Mouse (Mus musculus) lung, embryonic 16.5 days (tissue): Measurements from ENCODE around the gene Ell. TPM values are rescaled to one million over a fixed set of nuclear protein-coding genes. Genes with fewer than 3 reads are reported as not detected.
A peak's percentile ranks its signal among the peaks of the same experiment; 100 is the strongest.

Experiments
- ATAC-seq: fragments of 200-750 bp; cut with Nextera tagmentation; 2 replicates; pipeline ENCODE4 v1.8.0; 2017; ENCODE audit warnings: low read depth, mild to moderate bottlenecking, moderate library complexity
- H3K27ac ChIP-seq: fragments of 300-500 bp; sonication (generic); 2 replicates; pipeline ENCODE4 v1.5.1; 2014; ENCODE audit warnings: mild to moderate bottlenecking, control low read depth, low read length
- H3K27me3 ChIP-seq: fragments of 300-500 bp; sonication (generic); 2 replicates; pipeline ENCODE4 v1.6.1; 2014; ENCODE audit warnings: low read depth, low read length, mixed read lengths; ENCODE audit not compliant: control insufficient read depth, insufficient read depth
- H3K36me3 ChIP-seq: fragments of 300-500 bp; sonication (generic); 2 replicates; pipeline ENCODE4 v1.6.1; 2014; ENCODE audit warnings: low read length; ENCODE audit not compliant: control insufficient read depth, insufficient read depth
- H3K4me1 ChIP-seq: fragments of 300-500 bp; sonication (generic); replicated peaks from 2 replicates; pipeline ENCODE4 v1.6.1; 2014; ENCODE audit warnings: low read length, mixed read lengths; ENCODE audit not compliant: control insufficient read depth, insufficient read depth
- H3K4me2 ChIP-seq: fragments of 300-500 bp; sonication (generic); 2 replicates; pipeline ENCODE4 v1.6.1; 2014; ENCODE audit warnings: low read depth, low read length, control low read depth
- H3K4me3 ChIP-seq: fragments of 300-500 bp; sonication (generic); 2 replicates; pipeline ENCODE4 v1.5.1; 2014; ENCODE audit warnings: mild to moderate bottlenecking, low read length, control low read depth
- H3K9ac ChIP-seq: fragments of 300-500 bp; sonication (generic); 2 replicates; pipeline ENCODE4 v1.6.1; 2014; ENCODE audit warnings: low read length, control low read depth
- H3K9me3 ChIP-seq: fragments of 300-500 bp; sonication (generic); 2 replicates; pipeline ENCODE4 v1.6.1; 2016; ENCODE audit warnings: low read length; ENCODE audit not compliant: control insufficient read depth
- WGBS: fragments of 180-500 bp; shearing (Covaris S2); extraction: QIAGEN DNeasy Blood & Tissue Kit; methylation state at CpG from one replicate; pipeline ENCODE4 v1.1.7; 2014; 5-methylcytosine and 5-hydroxymethylcytosine counted together
- polyA plus RNA-seq: library from polyadenylated mRNA; unstranded; fragments of >200 nt; fragmentation: Nextera tagmentation; extraction: Ambion mirVana; gene quantifications from 2 replicates; pipeline ENCODE4 v1.2.1, GENCODE M21; 2015

Gene Ell
- polyA plus RNA-seq, 1 experiment from 2014 or later, result 21.4 TPM

GRCm38 (mm10) chr8:70540507-70541071, 1.3 kb downstream of the Ell start:
- no peak for ATAC-seq
- peak overlapping the region; percentile 34; the same call in 1 of the 2 replicates for H3K27ac ChIP-seq

GRCm38 (mm10) chr8:70541081-70541480, 1.8 kb downstream of the Ell start:
- H3K9ac ChIP-seq, result peak overlapping the region; percentile 90
- no peak for ATAC-seq
- H3K4me3 ChIP-seq, result peak overlapping the region; percentile 86
- WGBS, result 61% methylated on average over 5 of the region's 5 CpGs
- H3K27ac ChIP-seq, result no peak overlapping the region; the same call in 1 of the 2 replicates
- H3K9me3 ChIP-seq, result no peaks in the 10 kb centered on the region
- H3K27me3 ChIP-seq, result no peaks in the 10 kb centered on the region
- H3K4me2 ChIP-seq, result peak overlapping the region; percentile 72
- peaks cover 4% of the 10 kb centered on the region; the same call in 1 of the 2 replicates for H3K36me3 ChIP-seq
- peaks cover 11% of the 10 kb centered on the region for H3K4me1 ChIP-seq

More at GRCm38 (mm10) chr8:70540507-70541071, 1.3 kb downstream of the Ell start:
- peaks cover 11% of the 10 kb centered on the region for H3K4me1 ChIP-seq
- peaks cover 7% of the 10 kb centered on the region for H3K36me3 ChIP-seq
- peak overlapping the region; percentile 90 for H3K9ac ChIP-seq
- WGBS, result 31% methylated on average over 7 of the region's 7 CpGs
- H3K9me3 ChIP-seq, result no peaks in the 10 kb centered on the region
- H3K4me3 ChIP-seq, result peak overlapping the region; percentile 86
- no peaks in the 10 kb centered on the region for H3K27me3 ChIP-seq
- peak overlapping the region; percentile 72 for H3K4me2 ChIP-seq

- no peak overlapping the region for H3K27ac ChIP-seq
Measured at GRCm38 (mm10) chr8:70544200-70544687, 5.0 kb downstream of the Ell start.

GRCm38 (mm10) chr8:70546412-70546811, 7.2 kb downstream of the Ell start:
- Histone ChIP-seq H3K9ac (no peak overlapping the region), H3K4me2 (no peak overlapping the region), H3K4me1 (peaks cover 7% of the 10 kb centered on the region), H3K9me3 (no peaks in the 10 kb centered on the region), H3K27me3 (no peaks in the 10 kb centered on the region), H3K4me3 (no peak overlapping the region), H3K36me3 (no peaks in the 10 kb centered on the region), H3K27ac (no peak overlapping the region)
- 76% methylated on average over 4 of the region's 4 CpGs for WGBS
- no peak for ATAC-seq

More at GRCm38 (mm10) chr8:70544200-70544687, 5.0 kb downstream of the Ell start:
- no peaks in the 10 kb centered on the region for H3K36me3 ChIP-seq
- H3K27me3 ChIP-seq, result no peaks in the 10 kb centered on the region
- no peak overlapping the region for H3K9ac ChIP-seq
- H3K4me1 ChIP-seq, result peaks cover 14% of the 10 kb centered on the region
- no peak overlapping the region for H3K4me3 ChIP-seq
- no peaks in the 10 kb centered on the region for H3K9me3 ChIP-seq
- 33% methylated on average over 6 of the region's 6 CpGs for WGBS
- no peak for ATAC-seq
- no peak overlapping the region for H3K4me2 ChIP-seq

GRCm38 (mm10) chr8:70547762-70548161, 8.5 kb downstream of the Ell start:
- ATAC-seq, result no peak
- Histone ChIP-seq H3K9ac (no peak overlapping the region), H3K4me1 (peaks cover 20% of the 10 kb centered on the region), H3K27me3 (no peaks in the 10 kb centered on the region), H3K9me3 (no peaks in the 10 kb centered on the region), H3K27ac (no peak overlapping the region; the same call in 1 of the 2 replicates), H3K36me3 (no peaks in the 10 kb centered on the region), H3K4me2 (no peak overlapping the region), H3K4me3 (no peak overlapping the region)
- WGBS, result 70% methylated on average over 6 of the region's 6 CpGs

- no peak for ATAC-seq
- no peak overlapping the region for H3K4me3 ChIP-seq
- no peak overlapping the region for H3K27ac ChIP-seq
- no peaks in the 10 kb centered on the region for H3K9me3 ChIP-seq
- no peak overlapping the region for H3K9ac ChIP-seq
- peaks cover 35% of the 10 kb centered on the region for H3K4me1 ChIP-seq
- H3K36me3 ChIP-seq, result no peaks in the 10 kb centered on the region
- no peaks in the 10 kb centered on the region for H3K27me3 ChIP-seq
- 86% methylated on average over 10 of the region's 10 CpGs for WGBS
- H3K4me2 ChIP-seq, result no peak overlapping the region
Measured at GRCm38 (mm10) chr8:70549412-70550184, 10.3 kb downstream of the Ell start.

GRCm38 (mm10) chr8:70551558-70552161, 12.4 kb downstream of the Ell start:
- WGBS, result 45% methylated on average over 3 of the region's 3 CpGs
- H3K4me2 ChIP-seq, result no peak overlapping the region
- no peak overlapping the region for H3K27ac ChIP-seq
- no peak overlapping the region for H3K4me3 ChIP-seq
- H3K9ac ChIP-seq, result 0 out of 2 replicates have a peak overlapping the region, but pooled peaks have one; percentile 26
- H3K27me3 ChIP-seq, result no peaks in the 10 kb centered on the region
- no peak for ATAC-seq
- no peaks in the 10 kb centered on the region for H3K36me3 ChIP-seq
- no peaks in the 10 kb centered on the region for H3K9me3 ChIP-seq
- peaks cover 35% of the 10 kb centered on the region for H3K4me1 ChIP-seq

- WGBS, result 9% methylated on average over 1 of the region's 1 CpGs
- Histone ChIP-seq H3K9ac (no peak overlapping the region; the same call in 1 of the 2 replicates), H3K4me3 (no peak overlapping the region), H3K4me1 (peaks cover 35% of the 10 kb centered on the region), H3K27ac (no peak overlapping the region), H3K9me3 (no peaks in the 10 kb centered on the region), H3K4me2 (no peak overlapping the region), H3K36me3 (no peaks in the 10 kb centered on the region), H3K27me3 (no peaks in the 10 kb centered on the region)
- ATAC-seq, result 0 out of 2 replicates have a peak, but pooled peaks have one; percentile 34
Measured at GRCm38 (mm10) chr8:70552836-70553235, 13.6 kb downstream of the Ell start.

GRCm38 (mm10) chr8:70553740-70554139, 14.5 kb downstream of the Ell start:
- H3K9me3 ChIP-seq, result no peaks in the 10 kb centered on the region
- peak; percentile 57; the same call in 1 of the 2 replicates for ATAC-seq
- no peak overlapping the region for H3K4me2 ChIP-seq
- no peak overlapping the region for H3K4me3 ChIP-seq
- H3K27ac ChIP-seq, result peak overlapping the region; percentile 24; the same call in 1 of the 2 replicates
- no peak overlapping the region for H3K9ac ChIP-seq
- H3K27me3 ChIP-seq, result no peaks in the 10 kb centered on the region
- peaks cover 36% of the 10 kb centered on the region for H3K4me1 ChIP-seq
- no peaks in the 10 kb centered on the region for H3K36me3 ChIP-seq
